Mouse (Mus musculus): Measurements from ENCODE around the gene Ampd2. TPM values are rescaled to one million over a fixed set of nuclear protein-coding genes. Genes with fewer than 3 reads are reported as not detected.
A peak's percentile ranks its signal among the peaks of the same experiment; 100 is the strongest.

The Ampd2 gene
- polyA plus RNA-seq, 1 experiment from 2014 or later = 76.2 TPM

DNA sequence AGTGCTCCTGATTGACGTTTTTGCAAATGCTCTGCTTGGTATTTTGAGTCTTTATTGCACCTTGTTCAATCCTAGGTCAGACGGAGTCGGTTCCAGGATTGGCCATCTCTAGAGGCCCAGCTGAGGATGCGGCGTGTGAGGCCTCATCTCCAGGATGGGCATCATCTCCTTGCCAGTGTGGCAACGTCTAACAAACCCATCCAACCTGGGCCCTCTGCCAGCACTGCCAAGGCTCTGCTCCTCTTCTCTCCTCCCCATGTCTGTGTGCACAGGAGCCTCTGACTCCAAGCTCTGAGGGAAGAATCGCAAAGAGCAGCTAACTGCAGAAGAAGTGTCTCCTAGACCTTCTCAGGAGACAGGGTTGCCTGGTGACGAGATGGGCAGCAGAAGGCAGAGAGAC lies 23.8 kb downstream of the Ampd2 start:
- no peaks in the 10 kb centered on the region for H3K36me3 ChIP-seq (replicated peaks)
- H3K4me1 ChIP-seq = peaks cover 3% of the 10 kb centered on the region; the same call in 1 of the 2 replicates
- H3K4me2 ChIP-seq = no peak overlapping the region
- no peak overlapping the region for H3K27ac ChIP-seq
- 84% methylated on average over 8 of the region's 8 CpGs for WGBS
- H3K27me3 ChIP-seq (replicated peaks) = no peaks in the 10 kb centered on the region
- no peak overlapping the region for H3K4me3 ChIP-seq
- no peaks in the 10 kb centered on the region for H3K9me3 ChIP-seq
- no peak overlapping the region for H3K9ac ChIP-seq
- ATAC-seq (replicated peaks) = no peak

GRCm38 (mm10) chr3:108061420-108061819 lies 25.0 kb downstream of the Ampd2 start:
- ATAC-seq (replicated peaks) = no peak
- H3K4me2 ChIP-seq = no peak overlapping the region; the same call in 1 of the 2 replicates

GRCm38 (mm10) chr3:108050493-108050892 lies 36.0 kb downstream of the Ampd2 start:
- no peak for ATAC-seq (replicated peaks)

More at GRCm38 (mm10) chr3:108061420-108061819, 25.0 kb downstream of the Ampd2 start:
- H3K9ac ChIP-seq = no peak overlapping the region
- peaks cover 3% of the 10 kb centered on the region; the same call in 1 of the 2 replicates for H3K4me1 ChIP-seq
- no peak overlapping the region for H3K27ac ChIP-seq
- no peaks in the 10 kb centered on the region for H3K27me3 ChIP-seq (replicated peaks)
- WGBS = 28% methylated on average over 7 of the region's 7 CpGs
- no peaks in the 10 kb centered on the region for H3K36me3 ChIP-seq (replicated peaks)
- H3K9me3 ChIP-seq = no peaks in the 10 kb centered on the region
- H3K4me3 ChIP-seq = no peak overlapping the region

GRCm38 (mm10) chr3:108048306-108048705 lies 38.1 kb downstream of the Ampd2 start:
- Histone ChIP-seq H3K4me1 (peaks cover 10% of the 10 kb centered on the region; the same call in 1 of the 2 replicates), H3K4me2 (no peak overlapping the region), H3K9ac (no peak overlapping the region), H3K27ac (no peak overlapping the region), H3K4me3 (no peak overlapping the region), H3K27me3 (replicated peaks) (no peaks in the 10 kb centered on the region), H3K36me3 (replicated peaks) (no peaks in the 10 kb centered on the region), H3K9me3 (no peaks in the 10 kb centered on the region)
- WGBS = 81% methylated on average over 3 of the region's 3 CpGs
- no peak for ATAC-seq (replicated peaks)

More at GRCm38 (mm10) chr3:108050493-108050892, 36.0 kb downstream of the Ampd2 start:
- Histone ChIP-seq H3K36me3 (replicated peaks) (no peaks in the 10 kb centered on the region), H3K9ac (no peak overlapping the region), H3K4me3 (no peak overlapping the region), H3K4me1 (no peaks in the 10 kb centered on the region), H3K27ac (no peak overlapping the region), H3K27me3 (replicated peaks) (no peaks in the 10 kb centered on the region), H3K4me2 (no peak overlapping the region), H3K9me3 (no peaks in the 10 kb centered on the region)
- 92% methylated on average over 5 of the region's 5 CpGs for WGBS

DNA sequence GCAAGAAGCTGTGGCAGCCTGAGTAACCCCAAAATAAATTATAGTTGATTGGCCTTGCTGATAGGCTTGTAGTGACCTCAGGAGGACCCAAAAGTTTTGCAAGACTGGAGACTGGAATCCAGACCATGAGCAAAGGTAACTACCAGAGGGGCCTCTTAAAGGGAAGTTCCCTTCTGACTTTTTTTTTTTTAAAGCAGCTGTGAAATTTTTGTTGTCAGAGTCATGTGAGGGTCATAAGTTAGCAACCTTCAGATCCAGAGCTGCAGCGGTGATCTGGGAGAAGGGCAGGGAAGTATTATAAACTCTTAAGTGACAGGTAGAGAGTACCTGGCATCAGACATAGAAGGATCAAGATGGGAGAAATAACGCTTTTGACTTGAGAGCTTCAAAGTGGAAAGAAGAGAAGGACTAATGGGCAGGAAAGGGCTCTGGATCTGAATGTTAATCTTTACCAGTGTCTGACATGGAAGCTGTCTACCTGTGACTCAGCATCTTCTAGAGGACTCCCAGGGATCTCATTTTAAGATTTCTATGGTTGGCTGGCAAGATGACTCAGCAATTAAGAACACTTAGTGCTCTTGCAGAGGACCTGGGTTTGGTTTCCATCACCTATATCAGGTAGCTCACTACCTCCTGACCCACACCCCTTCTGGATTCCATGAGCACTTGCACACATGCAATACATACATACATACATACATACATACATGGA lies 39.4 kb downstream of the Ampd2 start:
- Histone ChIP-seq H3K4me1 (peaks cover 10% of the 10 kb centered on the region; the same call in 1 of the 2 replicates), H3K27ac (no peak overlapping the region), H3K9ac (no peak overlapping the region), H3K27me3 (replicated peaks) (no peaks in the 10 kb centered on the region), H3K9me3 (no peaks in the 10 kb centered on the region), H3K36me3 (replicated peaks) (no peaks in the 10 kb centered on the region), H3K4me2 (no peak overlapping the region), H3K4me3 (no peak overlapping the region)
- 87% methylated on average over 2 of the region's 2 CpGs for WGBS
- no peak for ATAC-seq (replicated peaks)

DNA sequence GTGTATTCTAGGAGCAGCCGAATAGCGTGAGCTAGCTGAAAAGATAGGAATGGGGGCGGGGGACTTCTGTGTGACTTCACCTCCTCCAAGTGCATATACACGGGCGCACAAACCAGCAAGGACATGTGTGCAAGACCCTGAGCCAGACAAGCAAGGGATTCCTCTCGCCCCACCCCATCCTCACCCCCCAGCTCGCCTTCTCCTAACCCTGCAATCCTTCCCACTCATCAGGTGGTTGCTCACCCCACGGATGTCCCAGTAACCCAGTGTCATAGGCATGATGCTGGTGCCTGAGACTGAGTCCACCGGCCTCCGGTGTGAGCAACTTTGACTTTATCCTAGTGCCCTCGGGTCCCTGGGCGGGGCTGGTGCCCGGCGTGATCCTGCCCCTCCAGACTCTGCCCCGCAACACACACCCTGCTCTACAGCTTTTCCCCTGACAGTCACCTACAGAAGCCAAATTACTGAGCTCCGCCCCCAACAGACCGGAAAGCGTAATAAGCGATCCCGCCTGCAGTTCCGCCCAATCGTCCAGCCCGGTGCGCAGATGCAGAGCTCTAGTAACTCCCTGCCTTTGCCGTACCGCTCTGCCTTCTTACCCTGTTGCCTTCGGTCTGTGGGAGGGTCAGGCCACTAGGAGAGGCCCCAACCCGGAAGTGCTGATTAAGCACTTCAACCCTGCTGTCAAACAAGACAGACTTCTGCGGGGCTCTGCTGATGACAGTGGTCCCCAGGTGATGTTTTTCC lies 41.9 kb downstream of the Ampd2 start, which contains the start of gene Gstm4:
Gene Gstm4 (minus strand): TSS at position 501 of the 747 bp plus-strand sequence.
- peak within 1 kb of the TSS; percentile 52 for H3K9ac ChIP-seq
- no peaks in the 10 kb centered on the region for H3K9me3 ChIP-seq
- peak within 1 kb of the TSS; percentile 52 for H3K4me3 ChIP-seq
- no peaks in the 10 kb centered on the region for H3K36me3 ChIP-seq (replicated peaks)
- ATAC-seq (replicated peaks) = peak; percentile 94
- H3K27ac ChIP-seq = peak within 1 kb of the TSS; percentile 46
- 7% methylated on average over 29 of the region's 29 CpGs for WGBS
- H3K4me2 ChIP-seq = peak within 1 kb of the TSS; percentile 83
- H3K27me3 ChIP-seq (replicated peaks) = no peaks in the 10 kb centered on the region
- peaks cover 10% of the 10 kb centered on the region; the same call in 1 of the 2 replicates for H3K4me1 ChIP-seq

GRCm38 (mm10) chr3:108033156-108033555 lies 53.3 kb downstream of the Ampd2 start:
- ATAC-seq (replicated peaks) = no peak
- 46% methylated on average over 5 of the region's 5 CpGs for WGBS

DNA sequence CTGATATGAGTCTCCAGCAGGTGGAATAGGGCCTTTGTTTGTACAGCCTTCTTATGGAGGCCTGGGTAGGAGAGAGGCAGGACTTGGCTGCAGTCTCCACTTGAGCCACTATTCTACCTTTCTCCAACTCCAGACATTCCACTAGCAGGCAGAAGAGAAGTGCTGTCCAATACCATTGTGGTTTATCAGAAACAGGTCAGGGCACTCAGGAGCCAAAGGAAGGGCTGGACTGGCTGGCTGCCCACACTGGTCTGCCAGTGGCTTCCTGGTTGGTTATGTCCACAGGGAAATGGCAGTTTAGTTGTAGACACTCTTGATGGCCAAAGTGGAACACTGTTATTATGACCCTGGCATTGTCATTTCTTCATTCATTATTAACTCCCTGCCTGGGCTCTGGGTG lies 54.3 kb downstream of the Ampd2 start:
- Histone ChIP-seq H3K9ac (no peak overlapping the region), H3K9me3 (no peaks in the 10 kb centered on the region), H3K36me3 (replicated peaks) (no peaks in the 10 kb centered on the region), H3K4me1 (no peaks in the 10 kb centered on the region), H3K4me3 (no peak overlapping the region), H3K4me2 (no peak overlapping the region), H3K27me3 (replicated peaks) (no peaks in the 10 kb centered on the region), H3K27ac (no peak overlapping the region)
- ATAC-seq (replicated peaks) = no peak

More at GRCm38 (mm10) chr3:108033156-108033555, 53.3 kb downstream of the Ampd2 start:
- Histone ChIP-seq H3K27ac (no peak overlapping the region), H3K4me1 (no peaks in the 10 kb centered on the region), H3K4me2 (no peak overlapping the region), H3K27me3 (replicated peaks) (no peaks in the 10 kb centered on the region), H3K9ac (no peak overlapping the region), H3K9me3 (no peaks in the 10 kb centered on the region), H3K36me3 (replicated peaks) (no peaks in the 10 kb centered on the region), H3K4me3 (no peak overlapping the region)

DNA sequence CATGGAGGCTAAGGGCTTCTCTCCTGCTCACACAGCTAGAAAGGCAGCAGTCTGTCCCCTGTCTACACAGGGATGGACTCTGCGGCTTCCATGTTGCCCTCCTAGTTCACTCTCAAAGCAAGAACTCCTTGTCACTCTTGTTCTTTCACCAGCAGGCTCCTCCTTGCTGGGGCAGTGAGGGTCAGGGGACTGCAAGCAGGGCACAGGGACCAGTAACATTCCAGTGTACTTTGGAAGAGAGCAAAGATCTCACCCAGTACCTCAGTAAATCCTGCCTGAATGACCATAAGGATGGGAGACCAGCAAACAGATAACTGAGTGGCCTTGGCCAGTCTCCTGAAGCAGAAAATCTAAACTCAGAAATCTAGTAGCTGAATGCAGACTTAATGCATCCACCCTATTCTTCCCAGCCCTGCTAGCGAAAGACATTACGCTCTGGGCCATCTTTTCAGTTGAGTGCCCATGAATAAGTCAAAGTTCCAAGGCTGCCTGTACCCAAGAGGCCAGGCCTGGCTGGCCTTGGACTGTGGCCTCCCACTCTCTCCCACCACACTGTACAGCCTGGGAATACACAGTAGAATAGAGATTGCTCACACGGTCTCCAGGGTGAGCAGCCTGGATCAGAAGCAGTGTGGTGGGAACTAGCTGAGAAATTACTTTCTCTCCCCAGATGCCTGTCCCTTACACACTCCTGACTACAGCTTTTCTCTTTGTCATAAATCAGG lies 57.6 kb downstream of the Ampd2 start:
- H3K4me1 ChIP-seq = no peaks in the 10 kb centered on the region
- no peak overlapping the region for H3K27ac ChIP-seq
- no peaks in the 10 kb centered on the region for H3K9me3 ChIP-seq
- H3K9ac ChIP-seq = no peak overlapping the region
- no peak overlapping the region for H3K4me2 ChIP-seq
- no peak for ATAC-seq (replicated peaks)
- WGBS = 70% methylated on average over 4 of the region's 4 CpGs
- no peaks in the 10 kb centered on the region for H3K27me3 ChIP-seq (replicated peaks)
- H3K4me3 ChIP-seq = no peak overlapping the region
- no peaks in the 10 kb centered on the region for H3K36me3 ChIP-seq (replicated peaks)

GRCm38 (mm10) chr3:108026597-108026996 lies 59.9 kb downstream of the Ampd2 start:
- Histone ChIP-seq H3K9ac (no peak overlapping the region), H3K4me1 (no peaks in the 10 kb centered on the region), H3K4me3 (no peak overlapping the region), H3K27me3 (replicated peaks) (no peaks in the 10 kb centered on the region), H3K4me2 (no peak overlapping the region), H3K27ac (no peak overlapping the region), H3K9me3 (no peaks in the 10 kb centered on the region), H3K36me3 (replicated peaks) (no peaks in the 10 kb centered on the region)
- ATAC-seq (replicated peaks) = no peak
- WGBS = 91% methylated on average over 1 of the region's 1 CpGs

DNA sequence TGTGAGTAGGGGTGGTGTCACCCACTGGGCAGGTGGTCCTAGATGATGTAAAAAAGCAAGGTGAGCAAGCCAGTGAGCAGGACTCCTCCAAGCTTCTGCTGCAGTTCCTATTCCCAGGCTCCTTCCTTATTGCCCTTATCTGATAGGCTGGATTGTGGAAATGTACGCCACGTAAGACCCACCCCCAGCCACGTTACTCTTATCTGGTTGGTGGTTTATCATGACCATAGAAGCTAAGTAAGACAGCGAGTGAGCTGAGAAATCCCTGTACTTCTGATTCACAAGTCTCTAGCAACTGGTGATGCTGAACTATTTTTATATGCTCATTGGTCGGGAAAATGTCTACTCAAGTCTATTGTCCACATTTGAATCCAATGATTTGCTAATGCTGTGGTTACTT lies 60.4 kb downstream of the Ampd2 start:
- 81% methylated on average over 5 of the region's 5 CpGs for WGBS
- ATAC-seq (replicated peaks) = no peak
- H3K27ac ChIP-seq = no peak overlapping the region
- no peak overlapping the region for H3K4me2 ChIP-seq
- no peaks in the 10 kb centered on the region for H3K27me3 ChIP-seq (replicated peaks)
- no peak overlapping the region for H3K9ac ChIP-seq
- H3K4me3 ChIP-seq = no peak overlapping the region
- no peaks in the 10 kb centered on the region for H3K4me1 ChIP-seq
- H3K9me3 ChIP-seq = no peaks in the 10 kb centered on the region
- no peaks in the 10 kb centered on the region for H3K36me3 ChIP-seq (replicated peaks)

GRCm38 (mm10) chr3:108025318-108025717 lies 61.1 kb downstream of the Ampd2 start:
- no peaks in the 10 kb centered on the region for H3K9me3 ChIP-seq
- no peak overlapping the region for H3K9ac ChIP-seq
- H3K4me2 ChIP-seq = no peak overlapping the region
- no peak for ATAC-seq (replicated peaks)
- H3K27ac ChIP-seq = no peak overlapping the region
- H3K4me3 ChIP-seq = no peak overlapping the region
- no peaks in the 10 kb centered on the region for H3K27me3 ChIP-seq (replicated peaks)
- H3K36me3 ChIP-seq (replicated peaks) = no peaks in the 10 kb centered on the region
- 77% methylated on average over 4 of the region's 4 CpGs for WGBS
- H3K4me1 ChIP-seq = no peaks in the 10 kb centered on the region

All from midbrain, embryonic 15.5 days (tissue).